Mouse (Mus musculus): ENCODE results near the gene Hexa. TPM values are rescaled to one million over a fixed set of nuclear protein-coding genes. Genes with fewer than 3 reads are reported as not detected.

Hexa gene
- 10 to 100 TPM; 45.8 to 52.7 TPM for total RNA-seq (2021)

DNA sequence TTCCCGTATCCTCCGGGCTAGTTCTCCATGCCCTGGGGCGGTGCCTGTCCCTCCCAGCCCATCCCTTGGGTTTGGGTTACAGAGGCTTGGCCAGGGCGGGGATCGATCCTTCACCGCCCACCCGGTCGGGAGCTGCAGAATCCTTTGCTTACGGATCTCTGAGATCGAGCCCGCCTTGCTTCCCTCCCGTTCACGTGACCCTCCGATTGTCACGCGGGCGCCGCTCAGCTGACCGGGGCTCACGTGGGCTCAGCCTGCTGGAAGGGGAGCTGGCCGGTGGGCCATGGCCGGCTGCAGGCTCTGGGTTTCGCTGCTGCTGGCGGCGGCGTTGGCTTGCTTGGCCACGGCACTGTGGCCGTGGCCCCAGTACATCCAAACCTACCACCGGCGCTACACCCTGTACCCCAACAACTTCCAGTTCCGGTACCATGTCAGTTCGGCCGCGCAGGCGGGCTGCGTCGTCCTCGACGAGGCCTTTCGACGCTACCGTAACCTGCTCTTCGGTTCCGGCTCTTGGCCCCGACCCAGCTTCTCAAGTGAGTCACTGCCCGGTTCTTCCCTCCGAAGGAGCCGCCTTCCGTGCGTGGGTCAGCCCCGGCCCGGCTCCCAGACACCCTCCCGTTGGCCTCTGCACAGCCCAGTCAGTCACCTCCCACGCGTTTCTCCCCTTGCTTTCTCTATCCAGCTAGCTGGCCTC is at the start of gene Hexa, which contains the start of gene Tmem202:
Hexa (plus strand) TSS at position 100 of the 697 bp plus-strand sequence.
Tmem202 (minus strand) TSS at position 407 of the 697 bp plus-strand sequence.
- peak; percentile 67 to 71 for DNase-seq (ENCODE audit: extremely low spot score in 1 of 2, low spot score in 1 of 2)

GRCm38 (mm10) chr9:59508146-59508545 is 31.2 kb upstream of the Hexa start:
- no peak for DNase-seq (ENCODE audit: extremely low spot score in 1 of 2, low spot score in 1 of 2)

DNA sequence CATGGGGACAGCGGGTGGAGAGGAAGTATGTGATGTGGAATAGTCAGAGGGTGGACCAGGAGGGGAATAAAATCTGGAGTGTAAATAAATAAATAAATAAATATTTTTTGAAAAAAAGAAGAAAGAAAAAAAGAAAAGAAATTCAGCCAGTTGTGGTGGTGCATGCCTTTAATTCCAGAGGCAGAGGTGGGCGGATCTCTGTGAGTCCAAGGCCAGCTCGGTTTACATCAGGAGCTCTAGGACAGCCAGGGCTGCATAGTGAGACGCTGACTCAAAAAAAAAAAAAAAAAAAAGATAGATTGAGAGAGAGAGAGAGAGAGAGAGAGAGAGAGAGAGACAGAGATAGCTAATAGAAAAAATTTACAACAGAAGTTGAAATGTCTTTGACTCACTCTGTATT is 27.0 kb upstream of the Hexa start:
- DNase-seq (ENCODE audit: extremely low spot score in 1 of 2, low spot score in 1 of 2): no peak

GRCm38 (mm10) chr9:59515069-59515468 is 24.3 kb upstream of the Hexa start:
- DNase-seq (ENCODE audit: extremely low spot score in 1 of 2, low spot score in 1 of 2): no peak

DNA sequence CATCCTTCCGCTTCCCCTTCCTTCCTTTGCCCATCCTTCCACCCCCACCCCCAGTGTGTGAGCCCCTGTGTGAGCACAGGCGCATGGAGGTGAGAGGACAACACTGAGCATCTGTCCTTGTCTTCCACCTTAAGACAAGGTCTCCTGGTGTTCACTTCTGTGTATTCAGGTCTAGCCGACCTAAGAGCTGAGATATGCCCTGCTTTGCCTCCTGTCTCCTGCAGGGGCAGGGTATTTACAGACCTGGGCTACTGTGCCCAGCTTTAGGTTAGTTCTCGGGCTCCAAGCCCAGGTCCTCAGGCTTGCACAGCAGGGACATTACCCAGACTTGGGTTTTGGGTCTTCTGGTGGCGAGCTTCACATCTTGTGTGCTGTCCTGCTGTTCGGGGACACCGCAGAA is 22.2 kb upstream of the Hexa start:
- DNase-seq (ENCODE audit: extremely low spot score in 1 of 2, low spot score in 1 of 2): no peak

- DNase-seq (ENCODE audit: extremely low spot score in 1 of 2, low spot score in 1 of 2): peak in 1 of 2 experiments; percentile 15
These were observed 20.4 kb upstream of the Hexa start for GRCm38 (mm10) chr9:59518976-59519375.

DNA sequence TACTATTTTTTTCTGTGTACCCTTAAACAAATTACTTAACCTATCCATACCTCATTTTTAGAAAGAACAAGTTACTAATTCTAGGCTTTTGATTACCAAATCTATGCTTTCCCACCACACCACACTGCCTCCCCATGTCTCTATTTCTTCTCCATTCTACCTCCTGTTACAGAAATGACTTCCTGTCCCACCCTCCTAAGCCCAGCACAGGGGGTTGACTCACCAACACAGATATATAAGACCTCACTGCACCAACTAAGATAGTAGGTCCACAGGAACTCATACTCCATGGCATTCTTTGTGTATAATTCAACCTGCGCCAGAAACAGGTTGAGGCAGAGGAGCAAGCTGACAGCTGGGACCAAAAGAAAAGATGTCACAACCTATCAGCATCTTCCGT is 19.9 kb upstream of the Hexa start:
- no peak for DNase-seq (ENCODE audit: extremely low spot score in 1 of 2, low spot score in 1 of 2)

DNA sequence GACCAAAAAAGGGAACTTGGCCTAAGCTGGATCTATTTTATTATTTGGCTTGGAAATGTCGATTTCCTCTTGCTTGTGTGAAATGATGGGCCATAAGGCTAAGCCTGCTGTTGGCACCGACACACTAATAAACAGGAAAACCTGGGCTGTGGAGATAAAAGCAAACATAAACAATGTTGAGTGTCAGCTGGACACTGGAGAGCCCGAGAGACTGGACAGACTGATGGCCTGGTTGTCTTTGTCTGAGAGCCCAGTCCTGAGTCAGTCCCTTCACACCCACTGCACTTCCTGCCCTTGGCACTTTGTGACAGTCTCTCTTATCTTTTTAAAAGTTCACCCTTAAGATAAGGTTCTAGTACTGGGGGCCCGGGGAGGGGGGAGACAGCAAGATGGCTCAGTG is 16.4 kb upstream of the Hexa start:
- DNase-seq (ENCODE audit: extremely low spot score in 1 of 2, low spot score in 1 of 2): no peak

- DNase-seq (ENCODE audit: extremely low spot score in 1 of 2, low spot score in 1 of 2): no peak
These were observed 12.6 kb upstream of the Hexa start for GRCm38 (mm10) chr9:59526727-59527126.

GRCm38 (mm10) chr9:59527580-59527979 is 11.8 kb upstream of the Hexa start:
- DNase-seq (ENCODE audit: extremely low spot score in 1 of 2, low spot score in 1 of 2): no peak

DNA sequence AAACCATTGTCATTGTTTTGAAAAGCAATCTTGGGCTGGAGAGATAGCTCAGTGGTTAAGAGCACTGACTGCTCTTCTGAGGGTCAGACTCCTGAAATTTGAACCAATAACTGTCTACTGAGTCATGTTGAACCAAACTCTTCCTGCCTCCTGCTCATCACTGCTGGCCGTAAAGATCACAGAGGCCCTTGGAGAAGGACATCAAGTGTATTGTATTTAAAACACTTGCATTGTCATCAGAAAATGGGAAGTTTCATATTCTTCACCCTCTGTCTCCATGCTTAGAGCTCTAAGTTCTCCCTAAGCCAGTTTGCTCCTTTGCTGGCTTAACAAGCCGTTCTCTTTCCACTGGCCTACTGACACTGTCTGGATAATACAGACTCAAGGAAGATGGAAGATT is 11.1 kb upstream of the Hexa start:
- DNase-seq (ENCODE audit: extremely low spot score in 1 of 2, low spot score in 1 of 2): no peak

DNA sequence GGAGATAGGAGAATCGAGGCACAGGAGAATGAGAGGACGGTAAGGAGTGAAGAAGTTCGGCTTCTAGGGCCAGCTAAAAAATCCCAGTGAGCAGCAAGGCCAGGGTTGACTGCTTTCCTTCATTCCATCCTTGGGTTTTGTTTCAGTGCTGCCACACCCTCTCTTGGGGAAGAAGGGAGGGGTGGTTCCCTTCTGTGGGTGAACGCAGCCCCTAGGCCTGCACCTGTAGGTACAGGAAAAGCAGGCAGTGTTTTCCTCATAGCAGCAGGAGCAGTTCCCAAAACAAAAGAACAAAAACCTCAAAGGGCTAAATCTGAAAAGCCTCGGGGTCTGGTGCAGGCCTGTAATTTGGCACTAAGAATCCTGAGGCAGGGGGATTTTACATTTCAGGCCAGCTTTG is 7.7 kb upstream of the Hexa start:
- DNase-seq (ENCODE audit: extremely low spot score in 1 of 2, low spot score in 1 of 2): no peak

GRCm38 (mm10) chr9:59533422-59533821 is 5.9 kb upstream of the Hexa start:
- no peak for DNase-seq (ENCODE audit: extremely low spot score in 1 of 2, low spot score in 1 of 2)

- no peak for DNase-seq (ENCODE audit: extremely low spot score in 1 of 2, low spot score in 1 of 2)
These were observed 5.5 kb upstream of the Hexa start for GRCm38 (mm10) chr9:59533889-59534288.

- no peak for DNase-seq (ENCODE audit: extremely low spot score in 1 of 2, low spot score in 1 of 2)
These were observed 1.7 kb upstream of the Hexa start for GRCm38 (mm10) chr9:59537651-59538050.

GRCm38 (mm10) chr9:59541617-59542016 is 2.3 kb downstream of the Hexa start:
- no peak for DNase-seq (ENCODE audit: extremely low spot score in 1 of 2, low spot score in 1 of 2)

DNA sequence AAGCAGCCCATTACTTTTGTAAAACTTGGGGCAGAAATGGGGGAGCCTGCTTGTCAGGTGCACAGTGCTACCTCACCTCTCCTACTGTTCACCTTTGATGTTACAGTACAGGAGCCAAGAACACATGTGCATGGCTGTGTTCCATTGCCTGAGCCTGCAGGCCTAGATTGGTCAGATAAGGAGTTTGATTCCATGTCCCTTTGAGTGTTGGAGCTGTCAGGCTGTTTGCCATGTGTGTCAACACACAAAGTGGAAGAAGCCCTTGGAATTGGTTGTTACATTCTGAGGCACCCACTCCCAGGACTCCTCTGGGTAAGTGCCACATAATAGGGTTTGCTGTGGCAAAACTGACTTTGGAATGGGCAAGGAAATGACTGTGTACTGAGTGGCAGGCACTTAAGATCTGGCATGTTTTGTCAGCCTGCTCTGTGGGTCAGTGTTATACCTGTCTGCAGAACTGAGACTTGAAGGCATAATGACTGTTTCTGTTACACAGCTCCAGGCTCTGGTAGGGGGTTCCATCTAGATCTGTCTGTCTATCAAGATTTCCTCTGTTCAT is 3.5 kb downstream of the Hexa start:
- no peak for DNase-seq (ENCODE audit: extremely low spot score in 1 of 2, low spot score in 1 of 2)

DNA sequence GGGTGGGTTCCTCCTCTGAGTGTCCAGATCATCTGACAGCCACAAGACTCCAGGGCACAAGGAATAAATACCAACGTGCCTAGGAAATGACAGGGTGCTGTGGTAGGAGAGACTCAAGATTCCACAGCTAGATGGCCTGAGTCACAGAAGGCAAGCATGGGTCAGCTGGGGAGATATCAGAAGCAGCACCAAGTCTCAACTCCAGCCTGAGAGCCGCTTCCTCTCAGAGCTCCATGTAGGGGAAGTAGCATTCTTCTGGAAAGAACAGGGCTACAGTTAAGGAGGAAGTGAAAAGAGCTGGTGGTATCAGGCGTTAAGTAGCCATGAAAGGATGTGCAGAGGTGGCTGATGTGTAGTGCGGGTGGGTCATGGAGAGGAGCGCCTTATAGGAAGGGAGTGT is 5.4 kb downstream of the Hexa start:
- no peak for DNase-seq (ENCODE audit: extremely low spot score in 1 of 2, low spot score in 1 of 2)

GRCm38 (mm10) chr9:59547869-59548268 is 8.5 kb downstream of the Hexa start:
- no peak for DNase-seq (ENCODE audit: extremely low spot score in 1 of 2, low spot score in 1 of 2)

GRCm38 (mm10) chr9:59548961-59549487 is 9.7 kb downstream of the Hexa start:
- no peak for DNase-seq (ENCODE audit: extremely low spot score in 1 of 2, low spot score in 1 of 2)

- no peak for DNase-seq (ENCODE audit: extremely low spot score in 1 of 2, low spot score in 1 of 2)
These were observed 10.7 kb downstream of the Hexa start for GRCm38 (mm10) chr9:59550077-59550476.

DNA sequence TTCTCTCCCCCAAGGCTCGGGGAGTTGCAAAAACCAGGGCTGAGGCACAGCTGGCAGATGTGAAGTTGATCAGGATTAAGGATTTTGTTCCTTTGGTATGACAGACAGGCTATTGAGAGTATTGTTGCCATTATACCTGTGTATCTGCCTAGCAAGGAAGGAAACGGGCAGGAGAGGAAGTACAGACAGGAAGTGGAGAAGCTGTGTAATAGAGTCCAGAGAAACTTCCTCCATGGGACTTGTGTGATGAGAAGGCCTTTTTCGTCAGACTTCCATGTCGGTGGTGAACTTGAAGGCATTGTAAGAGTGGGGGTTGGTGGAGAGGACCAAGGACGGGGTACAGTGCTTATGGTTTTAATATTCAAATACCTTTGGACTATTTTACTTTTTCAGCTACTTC is 11.7 kb downstream of the Hexa start:
- DNase-seq (ENCODE audit: extremely low spot score in 1 of 2, low spot score in 1 of 2): no peak
